Mouse (Mus musculus) neural tube, embryonic 14.5 days (tissue): ENCODE results near the gene Cdh12. TPM values are rescaled to one million over a fixed set of nuclear protein-coding genes. Genes with fewer than 3 reads are reported as not detected.
"Not testable (repeated sequence)": the region's sequence is repeated elsewhere in the genome, so short reads cannot be mapped to it uniquely, and the experiment has no call there.

Source experiments
- ATAC-seq: fragments of 200-750 bp; cut with Nextera tagmentation; 2 replicates; pipeline ENCODE4 v1.8.0; 2017; ENCODE audit warnings: low read depth, mild to moderate bottlenecking, moderate TSS enrichment, moderate library complexity
- H3K27ac ChIP-seq: fragments of 300-500 bp; sonication (generic); 2 replicates; pipeline ENCODE4 v1.5.1; 2014; ENCODE audit warnings: low read depth, mild to moderate bottlenecking, control low read depth, low read length, moderate library complexity, mixed read lengths
- H3K27me3 ChIP-seq: fragments of 300-500 bp; sonication (generic); 2 replicates; pipeline ENCODE4 v1.6.1; 2014; ENCODE audit warnings: low read length; ENCODE audit not compliant: control insufficient read depth, insufficient read depth
- H3K36me3 ChIP-seq: fragments of 300-500 bp; sonication (generic); 2 replicates; pipeline ENCODE4 v1.6.1; 2014; ENCODE audit warnings: low read length, mixed read lengths; ENCODE audit not compliant: control insufficient read depth, insufficient read depth
- H3K4me1 ChIP-seq: fragments of 300-500 bp; sonication (generic); 2 replicates; pipeline ENCODE4 v1.6.1; 2014; ENCODE audit warnings: low read length; ENCODE audit not compliant: control insufficient read depth, insufficient read depth
- H3K4me2 ChIP-seq: fragments of 300-500 bp; sonication (generic); 2 replicates; pipeline ENCODE4 v1.6.1; 2014; ENCODE audit warnings: mild to moderate bottlenecking, low read depth, low read length, control low read depth
- H3K4me3 ChIP-seq: fragments of 300-500 bp; sonication (generic); 2 replicates; pipeline ENCODE4 v1.5.1; 2014; ENCODE audit warnings: low read depth, low read length, control low read depth, mixed read lengths
- H3K9ac ChIP-seq: fragments of 300-500 bp; sonication (generic); replicated peaks from 2 replicates; pipeline ENCODE4 v1.6.1; 2014; ENCODE audit warnings: low read depth, mild to moderate bottlenecking, control low read depth, low read length, mixed read lengths
- H3K9me3 ChIP-seq: fragments of 300-500 bp; sonication (generic); 2 replicates; pipeline ENCODE4 v1.6.1; 2016; ENCODE audit warnings: low read length; ENCODE audit not compliant: control insufficient read depth
- WGBS: fragments of 180-500 bp; shearing (Covaris S2); extraction: QIAGEN DNeasy Blood & Tissue Kit; methylation state at CpG from one replicate; pipeline ENCODE4 v1.1.7; 2014; 5-methylcytosine and 5-hydroxymethylcytosine counted together
- polyA plus RNA-seq: library from polyadenylated mRNA; unstranded; fragments of >200 nt; fragmentation: Nextera tagmentation; extraction: Ambion mirVana; gene quantifications from 2 replicates; pipeline ENCODE4 v1.2.1, GENCODE M21; 2014

The Cdh12 gene
- polyA plus RNA-seq, 1 experiment from 2014 or later: 12.3 TPM

DNA sequence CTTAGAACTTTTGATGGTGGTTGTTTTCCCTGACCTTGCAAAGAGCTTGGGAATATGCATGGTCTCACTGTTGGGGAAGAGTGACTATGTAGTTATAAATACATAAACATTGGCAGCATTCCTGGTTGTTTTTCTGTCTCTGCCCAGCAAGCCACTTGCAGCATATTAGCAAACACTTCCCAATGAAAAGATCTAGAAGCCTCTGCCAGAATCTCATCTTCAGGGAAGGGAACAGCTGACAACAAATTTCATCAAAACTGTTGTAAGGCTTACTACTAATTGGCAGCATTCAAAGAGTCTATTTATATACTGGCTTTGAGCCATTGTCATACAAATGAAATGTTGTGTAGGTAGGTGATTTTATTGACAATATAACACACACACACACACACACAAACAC lies 218.3 kb downstream of the Cdh12 start:
- H3K4me1 ChIP-seq: no peaks in the 10 kb centered on the region
- no peaks in the 10 kb centered on the region for H3K9me3 ChIP-seq
- ATAC-seq: no peak

DNA sequence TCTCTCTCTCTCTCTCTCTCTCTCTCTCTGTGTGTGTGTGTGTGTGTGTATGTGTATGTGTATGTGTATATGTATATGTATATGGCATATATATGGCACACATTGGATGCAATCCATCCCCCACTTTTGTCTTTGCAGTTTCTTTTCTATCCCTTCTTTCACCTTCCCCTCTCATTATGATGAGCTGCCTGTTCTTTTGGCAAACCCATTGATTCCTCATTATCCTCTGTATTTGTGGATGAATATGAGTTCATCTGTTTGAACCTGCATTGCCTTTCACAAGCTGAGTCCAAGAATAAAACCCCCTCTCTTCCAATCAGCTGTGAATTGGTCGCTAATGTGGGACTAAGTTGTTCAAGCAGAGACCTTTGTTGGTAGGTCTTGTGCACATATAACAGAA lies 218.9 kb downstream of the Cdh12 start:
- no peaks in the 10 kb centered on the region for H3K4me1 ChIP-seq
- no peaks in the 10 kb centered on the region for H3K9me3 ChIP-seq
- no peak for ATAC-seq
- no peak overlapping the region for H3K9ac ChIP-seq
- H3K4me3 ChIP-seq: no peak overlapping the region
- no peaks in the 10 kb centered on the region for H3K36me3 ChIP-seq
- H3K27ac ChIP-seq: no peak overlapping the region
- WGBS: 63% methylated on average over 1 of the region's 1 CpGs
- no peak overlapping the region for H3K4me2 ChIP-seq
- H3K27me3 ChIP-seq: no peaks in the 10 kb centered on the region

More for the DNA sequence above, 218.3 kb downstream of the Cdh12 start:
- Histone ChIP-seq H3K4me2 (no peak overlapping the region), H3K4me3 (no peak overlapping the region), H3K27me3 (no peaks in the 10 kb centered on the region), H3K27ac (no peak overlapping the region), H3K36me3 (no peaks in the 10 kb centered on the region), H3K9ac (no peak overlapping the region)

DNA sequence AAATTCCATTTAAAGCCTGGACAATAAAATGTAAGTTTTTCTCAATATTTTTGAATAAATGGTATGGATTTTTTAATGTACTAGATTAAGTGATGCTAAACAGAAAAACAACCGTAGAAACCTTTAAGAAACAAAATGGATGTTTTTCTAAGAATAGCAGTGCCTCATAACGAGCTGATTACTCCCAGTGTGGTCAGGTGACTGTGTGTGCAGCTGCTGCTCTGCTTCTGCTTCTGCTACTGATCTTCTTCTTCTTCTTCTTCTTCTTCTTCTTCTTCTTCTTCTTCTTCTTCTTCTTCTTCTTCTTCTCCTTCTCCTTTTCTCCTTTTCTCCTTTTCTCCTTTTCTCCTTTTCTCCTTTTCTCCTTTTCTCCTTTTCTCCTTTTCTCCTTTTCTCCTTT lies 220.4 kb downstream of the Cdh12 start:
- not testable (repeated sequence) for H3K4me1 ChIP-seq, H3K4me3 ChIP-seq, H3K36me3 ChIP-seq, ATAC-seq, H3K27me3 ChIP-seq, H3K4me2 ChIP-seq, H3K27ac ChIP-seq, H3K9me3 ChIP-seq, H3K9ac ChIP-seq
- 67% methylated on average over 2 of the region's 2 CpGs for WGBS

DNA sequence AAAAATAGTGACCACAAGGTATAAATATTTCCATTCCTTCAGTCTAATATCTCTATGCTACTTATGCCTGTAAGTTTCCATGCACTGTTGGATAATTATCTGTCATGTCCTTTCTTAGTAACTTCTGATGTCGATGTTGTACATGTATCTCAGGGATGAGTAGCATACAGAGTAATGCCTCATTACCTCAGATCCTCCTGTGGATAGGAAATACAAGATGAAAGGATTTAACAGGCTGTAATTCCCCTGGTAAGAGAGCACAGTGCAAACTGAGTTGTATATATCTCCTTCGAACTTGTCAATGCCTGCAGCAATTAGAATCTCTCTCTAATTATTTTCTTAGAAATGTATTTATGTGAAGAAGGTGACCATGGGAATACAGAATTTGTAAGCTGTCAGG lies 233.7 kb downstream of the Cdh12 start:
- no peaks in the 10 kb centered on the region for H3K4me1 ChIP-seq
- H3K36me3 ChIP-seq: no peaks in the 10 kb centered on the region
- no peak overlapping the region for H3K27ac ChIP-seq
- no peaks in the 10 kb centered on the region for H3K9me3 ChIP-seq
- no peak overlapping the region for H3K4me3 ChIP-seq
- no peak overlapping the region for H3K9ac ChIP-seq
- no peaks in the 10 kb centered on the region for H3K27me3 ChIP-seq
- WGBS: 72% methylated on average over 2 of the region's 2 CpGs
- ATAC-seq: no peak
- no peak overlapping the region for H3K4me2 ChIP-seq

DNA sequence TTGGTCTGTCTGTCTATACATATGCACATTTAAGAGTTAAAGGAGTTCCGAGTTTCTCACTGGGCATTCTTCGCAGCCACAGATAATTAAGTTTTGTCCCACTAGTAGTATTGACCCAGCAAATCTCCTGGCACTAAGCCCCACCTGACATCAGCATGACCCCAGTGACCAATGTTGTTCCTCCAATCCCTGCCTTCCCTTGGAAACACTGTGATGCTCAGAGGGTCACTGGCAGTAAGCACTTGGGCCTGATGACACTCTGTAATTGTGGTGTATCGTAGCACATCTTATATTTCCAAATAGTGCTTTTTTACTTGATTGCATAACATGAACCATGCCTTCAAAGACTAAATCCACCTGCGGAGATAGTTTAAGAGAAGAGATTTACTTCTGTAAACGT lies 235.1 kb downstream of the Cdh12 start:
- Histone ChIP-seq H3K27me3 (no peaks in the 10 kb centered on the region), H3K9ac (no peak overlapping the region), H3K4me1 (no peaks in the 10 kb centered on the region), H3K36me3 (no peaks in the 10 kb centered on the region), H3K27ac (no peak overlapping the region), H3K4me2 (no peak overlapping the region), H3K4me3 (no peak overlapping the region), H3K9me3 (no peaks in the 10 kb centered on the region)
- ATAC-seq: no peak
- 78% methylated on average over 5 of the region's 5 CpGs for WGBS

DNA sequence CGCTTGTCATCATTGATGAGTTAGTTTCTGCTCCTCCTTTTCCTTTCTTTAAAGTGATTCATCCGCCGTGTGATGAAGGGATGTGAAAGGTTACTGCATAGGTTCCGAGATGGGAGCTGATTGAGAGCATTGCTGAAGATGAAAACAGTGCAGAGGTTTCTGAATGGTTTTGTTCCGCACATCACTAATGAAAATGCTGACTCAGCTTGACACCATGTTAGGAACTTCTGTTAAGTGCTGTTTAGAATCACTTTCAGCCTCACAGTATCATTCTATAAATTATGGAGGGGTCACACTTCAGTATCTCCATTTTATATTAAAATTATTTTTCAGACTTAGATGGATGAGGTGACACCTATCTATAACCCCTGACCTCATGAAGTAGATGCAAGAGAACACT lies 247.2 kb downstream of the Cdh12 start:
- Histone ChIP-seq H3K4me2 (no peak overlapping the region), H3K9ac (no peak overlapping the region), H3K4me3 (no peak overlapping the region), H3K27me3 (no peaks in the 10 kb centered on the region), H3K9me3 (no peaks in the 10 kb centered on the region), H3K36me3 (no peaks in the 10 kb centered on the region), H3K27ac (no peak overlapping the region), H3K4me1 (no peaks in the 10 kb centered on the region)
- 82% methylated on average over 5 of the region's 5 CpGs for WGBS
- ATAC-seq: no peak

DNA sequence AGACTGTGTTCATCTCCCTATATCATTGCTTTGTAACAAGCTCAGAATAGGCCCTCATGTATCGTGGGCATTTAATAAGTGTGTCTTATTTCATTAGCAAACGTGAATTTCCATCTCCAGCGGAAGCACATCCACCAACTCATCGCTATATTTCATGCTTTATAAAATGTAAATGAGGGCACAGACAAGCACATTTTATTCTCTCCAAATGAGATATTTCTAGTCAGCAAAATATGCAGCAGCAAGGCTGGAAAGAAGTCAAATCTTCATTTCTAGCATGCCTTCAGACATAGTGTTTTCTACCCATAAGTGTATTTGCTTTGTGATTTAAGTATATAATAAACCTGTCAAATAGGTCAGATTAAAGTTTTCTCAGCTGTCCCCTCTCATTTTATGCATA lies 262.8 kb downstream of the Cdh12 start:
- Histone ChIP-seq H3K4me3 (no peak overlapping the region), H3K36me3 (no peaks in the 10 kb centered on the region), H3K27me3 (no peaks in the 10 kb centered on the region), H3K4me2 (no peak overlapping the region), H3K9ac (no peak overlapping the region), H3K4me1 (no peaks in the 10 kb centered on the region), H3K27ac (no peak overlapping the region), H3K9me3 (no peaks in the 10 kb centered on the region)
- 67% methylated on average over 4 of the region's 4 CpGs for WGBS
- no peak for ATAC-seq

DNA sequence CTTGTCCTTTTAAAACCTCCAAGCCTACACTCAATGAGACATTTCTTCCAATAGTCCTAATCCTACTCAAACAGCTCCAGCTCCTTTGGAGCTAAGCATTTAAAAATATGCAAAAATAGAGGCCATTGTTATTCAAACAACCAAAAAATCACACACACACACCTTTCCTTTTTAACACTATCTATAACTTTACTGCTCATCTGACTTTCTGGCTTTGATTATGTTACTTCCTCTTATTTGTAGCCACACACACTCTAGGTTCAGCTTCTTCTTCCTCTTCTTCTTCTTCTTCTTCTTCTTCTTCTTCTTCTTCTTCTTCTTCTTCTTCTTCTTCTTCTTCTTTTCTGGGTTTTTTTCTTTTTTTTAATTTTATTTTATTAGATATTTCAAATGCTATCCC lies 323.2 kb downstream of the Cdh12 start:
- H3K4me3 ChIP-seq: no peak overlapping the region
- no peak overlapping the region for H3K9ac ChIP-seq
- H3K4me1 ChIP-seq: no peaks in the 10 kb centered on the region
- no peak overlapping the region for H3K4me2 ChIP-seq
- no peaks in the 10 kb centered on the region for H3K27me3 ChIP-seq
- ATAC-seq: no peak
- H3K9me3 ChIP-seq: no peaks in the 10 kb centered on the region
- no peak overlapping the region for H3K27ac ChIP-seq
- no peaks in the 10 kb centered on the region for H3K36me3 ChIP-seq

DNA sequence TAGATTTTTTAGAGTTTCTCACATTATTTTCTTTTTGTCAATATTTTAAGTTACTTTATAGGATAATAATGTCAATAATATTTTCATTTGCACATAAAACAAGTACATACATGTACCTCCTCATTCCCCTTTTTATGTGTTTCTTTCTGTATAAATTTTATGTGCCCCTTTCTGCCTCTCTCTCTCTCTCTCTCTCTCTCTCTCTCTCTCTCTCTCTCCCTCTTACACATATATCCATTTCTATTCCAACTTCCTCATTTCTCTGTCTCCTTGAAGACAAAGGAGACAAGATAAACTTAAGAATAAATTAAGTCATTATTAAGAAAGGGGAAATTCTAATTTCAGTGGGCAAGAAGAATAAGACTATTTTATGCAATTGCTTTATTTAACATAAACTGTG lies 324.4 kb downstream of the Cdh12 start:
- Histone ChIP-seq H3K4me1 (no peaks in the 10 kb centered on the region), H3K4me2 (no peak overlapping the region)
- ATAC-seq: no peak

DNA sequence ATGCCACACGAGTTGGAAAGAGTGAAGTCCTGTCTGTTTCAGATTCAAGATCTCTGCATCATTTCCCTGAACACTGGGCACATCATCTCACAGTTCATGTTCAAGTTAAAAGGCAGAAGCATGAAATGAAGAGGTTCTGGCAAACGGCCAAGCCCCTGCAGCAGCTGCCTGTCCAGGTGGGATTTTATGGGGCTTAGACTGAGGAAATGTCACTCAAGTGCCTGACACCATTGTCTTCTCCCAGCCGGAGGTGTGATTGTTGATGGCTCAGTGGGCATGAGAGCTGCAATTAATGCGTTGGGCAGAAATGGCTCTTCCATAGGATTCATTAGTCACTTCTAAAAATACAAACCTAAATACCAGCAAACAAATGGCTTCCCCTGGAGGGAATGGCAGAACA lies 347.9 kb downstream of the Cdh12 start:
- H3K4me3 ChIP-seq: no peak overlapping the region
- H3K9ac ChIP-seq: no peak overlapping the region
- peak; percentile 79 for ATAC-seq
- H3K4me1 ChIP-seq: no peaks in the 10 kb centered on the region
- no peak overlapping the region for H3K4me2 ChIP-seq
- no peaks in the 10 kb centered on the region for H3K27me3 ChIP-seq
- H3K9me3 ChIP-seq: no peaks in the 10 kb centered on the region
- no peak overlapping the region for H3K27ac ChIP-seq
- H3K36me3 ChIP-seq: no peaks in the 10 kb centered on the region
- WGBS: 14% methylated on average over 4 of the region's 4 CpGs

More for the DNA sequence above, 324.4 kb downstream of the Cdh12 start:
- no peaks in the 10 kb centered on the region for H3K9me3 ChIP-seq
- H3K9ac ChIP-seq: no peak overlapping the region
- H3K36me3 ChIP-seq: no peaks in the 10 kb centered on the region
- H3K4me3 ChIP-seq: no peak overlapping the region
- no peak overlapping the region for H3K27ac ChIP-seq
- H3K27me3 ChIP-seq: no peaks in the 10 kb centered on the region
